ENCODE assay signal across 13 mouse cellular contexts in the genomic region with DNA sequence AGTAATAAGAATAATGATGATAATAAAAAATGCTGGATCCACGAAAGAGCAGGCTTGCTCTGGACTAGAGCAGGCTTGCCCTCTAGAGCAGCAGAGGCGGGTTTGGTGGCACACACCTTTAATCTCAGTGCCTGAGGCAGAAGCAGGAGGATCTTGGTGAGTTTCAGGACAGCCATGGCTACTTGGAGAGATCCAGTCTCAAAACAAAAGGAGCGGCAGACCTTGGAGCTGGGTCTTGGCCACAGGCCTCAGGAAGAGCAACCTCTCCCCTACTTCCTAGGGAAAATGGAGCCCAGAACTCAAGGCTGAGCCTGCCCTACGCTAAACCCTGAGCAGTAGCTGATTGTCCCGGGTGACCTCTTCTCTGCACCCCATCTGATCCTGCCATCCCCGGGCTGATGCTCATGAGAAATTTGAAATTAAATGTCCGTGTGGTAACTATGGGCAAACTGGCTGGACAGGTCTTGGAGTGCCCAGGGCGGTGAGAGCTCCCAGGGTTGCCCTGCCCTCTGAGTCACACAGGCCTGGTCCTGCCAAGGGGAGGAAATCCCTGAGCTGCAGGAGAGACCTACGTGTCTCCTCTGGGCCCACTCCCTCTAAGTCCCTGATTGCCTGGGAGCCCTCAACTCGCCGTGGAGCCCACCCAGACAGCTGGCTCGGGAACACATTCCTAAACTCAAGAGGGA. TPM values are rescaled to one million over a fixed set of nuclear protein-coding genes. Genes with fewer than 3 reads are reported as not detected.
DNase-seq lines count a peak whose midpoint lies in the region; ATAC-seq lines count a peak whose summit lies in the region.
"Had no signal": no experiment of that assay in that cellular context is flagged by ENCODE, and none has a peak within 500 bp of the region (broad histone marks: within the 10 kb centered on the region; RNA-seq: fewer than 3 reads in every experiment).

No protein-coding gene starts in this region.

- peaks cover 90% of the 10 kb centered on the region for H3K4me1 ChIP-seq in heart, embryonic 13.5 days
- peaks cover 61% of the 10 kb centered on the region for H3K4me1 ChIP-seq in kidney, embryonic 16.5 days (ENCODE audit: insufficient read depth, low read length)
- no peaks in the 10 kb centered on the region for H3K4me1 ChIP-seq in hindbrain, embryonic 11.5 days (replicated peaks; ENCODE audit: control insufficient read depth, insufficient read depth, low read length)

- peak overlapping the region; percentile 37 for H3K9ac ChIP-seq in heart, embryonic 13.5 days
- H3K9ac ChIP-seq in kidney, embryonic 16.5 days (replicated peaks; ENCODE audit: low read length): 0 out of 2 replicates have a peak overlapping the region, but pooled peaks have one; percentile 8
- H3K9ac ChIP-seq in hindbrain, embryonic 11.5 days (ENCODE audit: low read depth, low read length): no peak overlapping the region
- H3K9ac ChIP-seq: hindbrain, embryonic 14.5 days had no signal

- peak overlapping the region; percentile 89 for H3K27ac ChIP-seq in heart, embryonic 13.5 days (replicated peaks)
- peak overlapping the region; percentile 77 for H3K27ac ChIP-seq in kidney, embryonic 16.5 days (ENCODE audit: low read length)
- H3K27ac ChIP-seq in hindbrain, embryonic 11.5 days (ENCODE audit: low read depth, low read length): no peak overlapping the region
- H3K27ac ChIP-seq: hindbrain, embryonic 14.5 days had no signal

- no peaks in the 10 kb centered on the region for H3K36me3 ChIP-seq in heart, embryonic 13.5 days
- H3K36me3 ChIP-seq in kidney, embryonic 16.5 days (ENCODE audit: insufficient read depth, low read length): no peaks in the 10 kb centered on the region
- no peaks in the 10 kb centered on the region for H3K36me3 ChIP-seq in hindbrain, embryonic 11.5 days (ENCODE audit: control insufficient read depth, insufficient read depth, low read length)

- H3K27me3 ChIP-seq in heart, embryonic 13.5 days (replicated peaks): no peaks in the 10 kb centered on the region
- H3K27me3 ChIP-seq in kidney, embryonic 16.5 days (ENCODE audit: insufficient read depth, low read length): no peaks in the 10 kb centered on the region
- no peaks in the 10 kb centered on the region for H3K27me3 ChIP-seq in hindbrain, embryonic 11.5 days (ENCODE audit: control insufficient read depth, insufficient read depth, low read length)
- H3K27me3 ChIP-seq: CH12.LX had no signal

- H3K9me3 ChIP-seq in heart, embryonic 13.5 days: no peaks in the 10 kb centered on the region
- H3K9me3 ChIP-seq in kidney, embryonic 16.5 days (ENCODE audit: low read length): no peaks in the 10 kb centered on the region
- H3K9me3 ChIP-seq in hindbrain, embryonic 11.5 days (ENCODE audit: control insufficient read depth, low read length): no peaks in the 10 kb centered on the region

- ATAC-seq in heart, embryonic 13.5 days (ENCODE audit: extremely low read depth, insufficient number of reproducible peaks, low FRiP score, low TSS enrichment): no peak
- peak; percentile 49; the same call in 1 of the 2 replicates for ATAC-seq in kidney, embryonic 16.5 days (ENCODE audit: low FRiP score, low TSS enrichment)
- ATAC-seq in hindbrain, embryonic 11.5 days (ENCODE audit: low FRiP score): no peak

- 58% methylated on average over 12 of the region's 12 CpGs for WGBS in heart, embryonic 13.5 days
- 63% methylated on average over 12 of the region's 12 CpGs for WGBS in kidney, embryonic 16.5 days
- WGBS in hindbrain, embryonic 11.5 days: 75% methylated on average over 12 of the region's 12 CpGs

- DNase-seq in heart, adult 8-10 months (ENCODE audit: low spot score): no peak
- DNase-seq in adrenal gland, postnatal 14 days: peak; percentile 49
- peak; percentile 56 for DNase-seq in lung, postnatal 14 days
- no peak for DNase-seq in hindbrain, embryonic 11.5 days (ENCODE audit: low spot score)
- no peak for DNase-seq in layer of hippocampus, adult 8-10 months (ENCODE audit: low spot score in 2 of 2)
- no peak for DNase-seq in gastrocnemius, postnatal 4 days (ENCODE audit: low spot score in 2 of 2)
- DNase-seq: cerebellum, postnatal 25 days; liver had no signal

- H3K4me3 ChIP-seq in heart, embryonic 13.5 days: no peak overlapping the region
- H3K4me3 ChIP-seq in kidney, embryonic 16.5 days (ENCODE audit: low read length): no peak overlapping the region
- no peak overlapping the region for H3K4me3 ChIP-seq in hindbrain, embryonic 11.5 days (ENCODE audit: low read depth, low read length)

- no peak overlapping the region for H3K4me2 ChIP-seq in heart, embryonic 13.5 days
- no peak overlapping the region for H3K4me2 ChIP-seq in kidney, embryonic 16.5 days (replicated peaks; ENCODE audit: low read depth, low read length)
- H3K4me2 ChIP-seq in hindbrain, embryonic 11.5 days (replicated peaks; ENCODE audit: low read depth, low read length): no peak overlapping the region
- H3K4me2 ChIP-seq: hindbrain, embryonic 14.5 days had no signal

RNA-seq across cellular contexts. Expression of gene 1700001C19Rik, which starts 13.8 kb away (rescaled TPM):
- polyA plus RNA-seq in heart, embryonic 13.5 days (2015; fragmentation: Nextera tagmentation; extraction: Ambion mirVana): 0.66 and 0.99 TPM in 2 replicates
- total RNA-seq in heart, adult 8-10 months (2022): not detected
- total RNA-seq in adrenal gland, postnatal 14 days (2021): 0.82 TPM in 1 of 2 replicates, not detected in the other
- 0.28 TPM in 1 of 2 replicates, not detected in the other for polyA plus RNA-seq in kidney, embryonic 16.5 days (2015; fragmentation: Nextera tagmentation; extraction: Ambion mirVana)
- polyA plus RNA-seq in hindbrain, embryonic 11.5 days (2014; fragmentation: Nextera tagmentation; extraction: Ambion mirVana): 0.42 and 0.68 TPM in 2 replicates
- total RNA-seq in layer of hippocampus, adult 8-10 months (2022): under 1 TPM in 2 of 4 experiments, not detected in 2; 0.20 to 0.22 TPM
- total RNA-seq in gastrocnemius, postnatal 4 days (2021): not detected
- total RNA-seq: CH12.LX; monocyte, adult 5-6 weeks had no signal

RNA-seq across cellular contexts. Expression of gene AI661453, which starts 14.6 kb away (rescaled TPM):
- 0.82 and 1.2 TPM in 2 replicates for polyA plus RNA-seq in heart, embryonic 13.5 days (2015; fragmentation: Nextera tagmentation; extraction: Ambion mirVana)
- total RNA-seq in heart, adult 8-10 months (2022): 1 to 10 TPM in 3 of 4 experiments, under 1 TPM in 1; 0.50 to 2.1 (median 1.2) TPM
- total RNA-seq in adrenal gland, postnatal 14 days (2021): 1.4 and 1.7 TPM in 2 replicates
- polyA plus RNA-seq in kidney, embryonic 16.5 days (2015; fragmentation: Nextera tagmentation; extraction: Ambion mirVana): 1.5 and 2.5 TPM in 2 replicates
- 0.40 and 0.49 TPM in 2 replicates for polyA plus RNA-seq in hindbrain, embryonic 11.5 days (2014; fragmentation: Nextera tagmentation; extraction: Ambion mirVana)
- under 1 TPM; 0.23 to 0.82 (median 0.66) TPM for total RNA-seq in layer of hippocampus, adult 8-10 months (2022)
- 1 to 10 TPM in 1 of 2 experiments, under 1 TPM in 1; 0.76 to 1.0 TPM for total RNA-seq in gastrocnemius, postnatal 4 days (2021)
- total RNA-seq: CH12.LX; monocyte, adult 5-6 weeks had no signal

RNA-seq across cellular contexts. Expression of gene Guca1a, which starts 50.6 kb away (rescaled TPM):
- polyA plus RNA-seq in heart, embryonic 13.5 days (2015; fragmentation: Nextera tagmentation; extraction: Ambion mirVana): 2.1 and 2.8 TPM in 2 replicates
- under 1 TPM in 1 of 4 experiments, not detected in 3; 0.33 TPM for total RNA-seq in heart, adult 8-10 months (2022)
- 1.1 TPM in 2 replicates for total RNA-seq in adrenal gland, postnatal 14 days (2021)
- 2.2 and 2.7 TPM in 2 replicates for polyA plus RNA-seq in kidney, embryonic 16.5 days (2015; fragmentation: Nextera tagmentation; extraction: Ambion mirVana)
- polyA plus RNA-seq in hindbrain, embryonic 11.5 days (2014; fragmentation: Nextera tagmentation; extraction: Ambion mirVana): 1.2 and 1.3 TPM in 2 replicates
- 1 to 10 TPM in 1 of 4 experiments, under 1 TPM in 2, not detected in 1; 0.37 to 1.2 (median 0.80) TPM for total RNA-seq in layer of hippocampus, adult 8-10 months (2022)
- 1 to 10 TPM in 1 of 2 experiments, under 1 TPM in 1; 0.96 to 1.5 TPM for total RNA-seq in gastrocnemius, postnatal 4 days (2021)

RNA-seq across cellular contexts. Expression of gene Taf8, which starts 51.1 kb away (rescaled TPM):
- polyA plus RNA-seq in heart, embryonic 13.5 days (2015; fragmentation: Nextera tagmentation; extraction: Ambion mirVana): 18.4 and 19.4 TPM in 2 replicates
- 10 to 100 TPM in 2 of 4 experiments, 1 to 10 TPM in 2; 9.1 to 12.5 (median 10.4) TPM for total RNA-seq in heart, adult 8-10 months (2022)
- total RNA-seq in adrenal gland, postnatal 14 days (2021): 22.9 and 23.9 TPM in 2 replicates
- 35.1 and 35.8 TPM in 2 replicates for polyA plus RNA-seq in kidney, embryonic 16.5 days (2015; fragmentation: Nextera tagmentation; extraction: Ambion mirVana)
- polyA plus RNA-seq in hindbrain, embryonic 11.5 days (2014; fragmentation: Nextera tagmentation; extraction: Ambion mirVana): 26.5 and 28.7 TPM in 2 replicates
- 10 to 100 TPM; 18.4 to 25.0 (median 23.4) TPM for total RNA-seq in layer of hippocampus, adult 8-10 months (2022)
- total RNA-seq in gastrocnemius, postnatal 4 days (2021): 10 to 100 TPM; 11.9 to 12.5 TPM

RNA-seq across cellular contexts. Expression of gene Ccnd3, which starts 53.8 kb away (rescaled TPM):
- polyA plus RNA-seq in heart, embryonic 13.5 days (2015; fragmentation: Nextera tagmentation; extraction: Ambion mirVana): 451 and 478 TPM in 2 replicates
- total RNA-seq in heart, adult 8-10 months (2022): 10 to 100 TPM; 74.4 to 82.2 (median 75.2) TPM
- 228 and 248 TPM in 2 replicates for total RNA-seq in adrenal gland, postnatal 14 days (2021)
- polyA plus RNA-seq in kidney, embryonic 16.5 days (2015; fragmentation: Nextera tagmentation; extraction: Ambion mirVana): 295 and 301 TPM in 2 replicates
- 190 and 195 TPM in 2 replicates for polyA plus RNA-seq in hindbrain, embryonic 11.5 days (2014; fragmentation: Nextera tagmentation; extraction: Ambion mirVana)
- 10 to 100 TPM; 38.4 to 45.2 (median 38.8) TPM for total RNA-seq in layer of hippocampus, adult 8-10 months (2022)
- total RNA-seq in gastrocnemius, postnatal 4 days (2021): 100 to 1,000 TPM; 270 to 304 TPM

Comparison
In these comparisons a context has a peak if more than half of its experiments do, and no peak if none do; other contexts are left out.
1. DNase-seq: peak in adrenal gland, postnatal 14 days (single experiment) and lung, postnatal 14 days (single experiment); none in heart, adult 8-10 months (single experiment), hindbrain, embryonic 11.5 days (single experiment), layer of hippocampus, adult 8-10 months (0 of 2) and gastrocnemius, postnatal 4 days (0 of 2).